Mouse (Mus musculus): ENCODE measurements around the gene Parp3. TPM values are rescaled to one million over a fixed set of nuclear protein-coding genes. Genes with fewer than 3 reads are reported as not detected.
A peak's percentile ranks its signal among the peaks of the same experiment; 100 is the strongest.

Gene Parp3
- polyA plus RNA-seq, 1 experiment from 2014 or later = 6.1 TPM

GRCm38 (mm10) chr9:106444836-106445235 is 31.9 kb downstream of the Parp3 start:
- Histone ChIP-seq H3K4me2 (no peak overlapping the region), H3K27me3 (no peaks in the 10 kb centered on the region), H3K27ac (no peak overlapping the region), H3K4me3 (no peak overlapping the region), H3K9ac (no peak overlapping the region), H3K36me3 (peaks cover 17% of the 10 kb centered on the region), H3K4me1 (peaks cover 41% of the 10 kb centered on the region), H3K9me3 (no peaks in the 10 kb centered on the region)
- 71% methylated on average over 4 of the region's 4 CpGs for WGBS
- no peak for ATAC-seq (ENCODE audit: insufficient number of reproducible peaks, low FRiP score, low TSS enrichment, low read depth)

GRCm38 (mm10) chr9:106442680-106443079 is 34.1 kb downstream of the Parp3 start:
- Histone ChIP-seq H3K27me3 (no peaks in the 10 kb centered on the region), H3K4me2 (no peak overlapping the region), H3K4me1 (peaks cover 29% of the 10 kb centered on the region), H3K36me3 (peaks cover 18% of the 10 kb centered on the region), H3K4me3 (no peak overlapping the region), H3K9ac (no peak overlapping the region), H3K27ac (no peak overlapping the region), H3K9me3 (no peaks in the 10 kb centered on the region)
- no peak for ATAC-seq (ENCODE audit: insufficient number of reproducible peaks, low FRiP score, low TSS enrichment, low read depth)
- WGBS = 79% methylated on average over 5 of the region's 5 CpGs

- WGBS = 79% methylated on average over 9 of the region's 9 CpGs
- no peak overlapping the region for H3K4me3 ChIP-seq
- H3K27me3 ChIP-seq = no peaks in the 10 kb centered on the region
- H3K4me1 ChIP-seq = peaks cover 28% of the 10 kb centered on the region
- H3K36me3 ChIP-seq = peaks cover 52% of the 10 kb centered on the region
- no peak overlapping the region for H3K9ac ChIP-seq
- H3K27ac ChIP-seq = no peak overlapping the region
- H3K9me3 ChIP-seq = no peaks in the 10 kb centered on the region
- no peak for ATAC-seq (ENCODE audit: insufficient number of reproducible peaks, low FRiP score, low TSS enrichment, low read depth)
- no peak overlapping the region for H3K4me2 ChIP-seq
Measured at GRCm38 (mm10) chr9:106436566-106436965, 40.2 kb downstream of the Parp3 start.

- no peak for ATAC-seq (ENCODE audit: insufficient number of reproducible peaks, low FRiP score, low TSS enrichment, low read depth)
- Histone ChIP-seq H3K27ac (no peak overlapping the region; the same call in 1 of the 2 replicates), H3K9ac (no peak overlapping the region), H3K4me3 (no peak overlapping the region), H3K4me1 (peaks cover 35% of the 10 kb centered on the region), H3K9me3 (no peaks in the 10 kb centered on the region), H3K4me2 (no peak overlapping the region), H3K27me3 (no peaks in the 10 kb centered on the region), H3K36me3 (peaks cover 46% of the 10 kb centered on the region)
- WGBS = 66% methylated on average over 7 of the region's 7 CpGs
Measured at GRCm38 (mm10) chr9:106433389-106433788, 43.4 kb downstream of the Parp3 start.

- under 1% methylated on average over 4 of the region's 4 CpGs for WGBS
- no peak for ATAC-seq (ENCODE audit: insufficient number of reproducible peaks, low FRiP score, low TSS enrichment, low read depth)
Measured at GRCm38 (mm10) chr9:106430015-106430264, 46.8 kb downstream of the Parp3 start.

GRCm38 (mm10) chr9:106429221-106430014 is 47.3 kb downstream of the Parp3 start, which contains the start of gene Rpl29:
Gene Rpl29 (plus strand): TSS chr9:106429454.
- Histone ChIP-seq H3K27ac (peak within 1 kb of the TSS; percentile 96), H3K9me3 (no peaks in the 10 kb centered on the region), H3K27me3 (no peaks in the 10 kb centered on the region), H3K9ac (peak within 1 kb of the TSS; percentile 91), H3K4me3 (peak within 1 kb of the TSS; percentile 76), H3K4me1 (peaks cover 18% of the 10 kb centered on the region), H3K4me2 (peak within 1 kb of the TSS; percentile 74), H3K36me3 (peaks cover 36% of the 10 kb centered on the region)
- ATAC-seq (ENCODE audit: insufficient number of reproducible peaks, low FRiP score, low TSS enrichment, low read depth) = peak; percentile 87
- under 1% methylated on average over 55 of the region's 55 CpGs for WGBS

More at GRCm38 (mm10) chr9:106430015-106430264, 46.8 kb downstream of the Parp3 start:
- H3K4me2 ChIP-seq = peak overlapping the region; percentile 74
- peak overlapping the region; percentile 96 for H3K27ac ChIP-seq
- peak overlapping the region; percentile 76 for H3K4me3 ChIP-seq
- peaks cover 40% of the 10 kb centered on the region for H3K36me3 ChIP-seq
- peak overlapping the region; percentile 91 for H3K9ac ChIP-seq
- H3K27me3 ChIP-seq = no peaks in the 10 kb centered on the region
- peaks cover 19% of the 10 kb centered on the region for H3K4me1 ChIP-seq
- no peaks in the 10 kb centered on the region for H3K9me3 ChIP-seq

- Histone ChIP-seq H3K9ac (peak overlapping the region; percentile 37), H3K4me1 (peaks cover 18% of the 10 kb centered on the region), H3K36me3 (peaks cover 30% of the 10 kb centered on the region), H3K4me2 (peak overlapping the region; percentile 74), H3K9me3 (no peaks in the 10 kb centered on the region), H3K27ac (peak overlapping the region; percentile 96), H3K27me3 (no peaks in the 10 kb centered on the region), H3K4me3 (peak overlapping the region; percentile 76)
- peak; percentile 37 for ATAC-seq (ENCODE audit: insufficient number of reproducible peaks, low FRiP score, low TSS enrichment, low read depth)
- WGBS = 16% methylated on average over 11 of the region's 11 CpGs
Measured at GRCm38 (mm10) chr9:106428719-106429220, 48.0 kb downstream of the Parp3 start.

GRCm38 (mm10) chr9:106421865-106422160 is 54.9 kb downstream of the Parp3 start:
- Histone ChIP-seq H3K4me2 (peak overlapping the region; percentile 38), H3K4me3 (no peak overlapping the region), H3K36me3 (no peaks in the 10 kb centered on the region), H3K4me1 (peaks cover 50% of the 10 kb centered on the region), H3K9ac (no peak overlapping the region), H3K27ac (peak overlapping the region; percentile 23; the same call in 1 of the 2 replicates), H3K27me3 (no peaks in the 10 kb centered on the region), H3K9me3 (no peaks in the 10 kb centered on the region)
- WGBS = 0% methylated on average over 3 of the region's 3 CpGs
- peak; percentile 68 for ATAC-seq (ENCODE audit: insufficient number of reproducible peaks, low FRiP score, low TSS enrichment, low read depth)

GRCm38 (mm10) chr9:106421033-106421864 is 55.5 kb downstream of the Parp3 start:
- peak overlapping the region; percentile 38 for H3K4me2 ChIP-seq
- H3K9me3 ChIP-seq = no peaks in the 10 kb centered on the region
- no peak overlapping the region for H3K4me3 ChIP-seq
- 0 out of 2 replicates have a peak, but pooled peaks have one; percentile 12 for ATAC-seq (ENCODE audit: insufficient number of reproducible peaks, low FRiP score, low TSS enrichment, low read depth)
- H3K4me1 ChIP-seq = peaks cover 50% of the 10 kb centered on the region
- no peaks in the 10 kb centered on the region for H3K27me3 ChIP-seq
- H3K27ac ChIP-seq = peak overlapping the region; percentile 23; the same call in 1 of the 2 replicates
- H3K9ac ChIP-seq = no peak overlapping the region
- no peaks in the 10 kb centered on the region for H3K36me3 ChIP-seq
- WGBS = 10% methylated on average over 18 of the region's 18 CpGs

- Histone ChIP-seq H3K9ac (no peak overlapping the region), H3K4me1 (peaks cover 50% of the 10 kb centered on the region), H3K27me3 (no peaks in the 10 kb centered on the region), H3K4me2 (peak overlapping the region; percentile 14; the same call in 1 of the 2 replicates), H3K27ac (peak overlapping the region; percentile 23; the same call in 1 of the 2 replicates), H3K36me3 (no peaks in the 10 kb centered on the region), H3K9me3 (no peaks in the 10 kb centered on the region), H3K4me3 (no peak overlapping the region)
- 0% methylated on average over 2 of the region's 2 CpGs for WGBS
- ATAC-seq (ENCODE audit: insufficient number of reproducible peaks, low FRiP score, low TSS enrichment, low read depth) = no peak
Measured at GRCm38 (mm10) chr9:106420608-106421007, 56.1 kb downstream of the Parp3 start.
